Mouse (Mus musculus) kidney, postnatal 36 days (tissue): ENCODE data around the gene Rnf150.
A peak's percentile ranks its signal among the peaks of the same experiment; 100 is the strongest.
"Not testable (repeated sequence)": the region's sequence is repeated elsewhere in the genome, so short reads cannot be mapped to it uniquely, and the experiment has no call there.

ENCODE experiments used
- DNase-seq, 2 experiments: peaks; one replicate each; pipeline ENCODE4 v3.0.0; 2021 to 2022; ENCODE audit warnings: mixed read lengths in 2 of 2

Gene Rnf150

GRCm38 (mm10) chr8:83078701-83079533 lies 215.8 kb downstream of the Rnf150 start:
- DNase-seq: no peak

GRCm38 (mm10) chr8:83079534-83079844 lies 216.3 kb downstream of the Rnf150 start:
- no peak for DNase-seq

GRCm38 (mm10) chr8:83081266-83081665 lies 218.1 kb downstream of the Rnf150 start:
- DNase-seq: no peak

GRCm38 (mm10) chr8:83081806-83082205 lies 218.7 kb downstream of the Rnf150 start:
- DNase-seq: not testable (repeated sequence)

GRCm38 (mm10) chr8:83082251-83082650 lies 219.1 kb downstream of the Rnf150 start:
- no peak for DNase-seq

GRCm38 (mm10) chr8:83083452-83083851 lies 220.3 kb downstream of the Rnf150 start:
- DNase-seq: no peak

GRCm38 (mm10) chr8:83085581-83085980 lies 222.4 kb downstream of the Rnf150 start:
- DNase-seq: no peak

- peak in 1 of 2 experiments; percentile 8 for DNase-seq
Observed at GRCm38 (mm10) chr8:83086625-83087024, 223.5 kb downstream of the Rnf150 start.

- no peak for DNase-seq
Observed at GRCm38 (mm10) chr8:83087604-83088003, 224.4 kb downstream of the Rnf150 start.

- DNase-seq: no peak
Observed at GRCm38 (mm10) chr8:83088156-83088555, 225.0 kb downstream of the Rnf150 start.

- DNase-seq: peak; percentile 78 to 92
Observed at GRCm38 (mm10) chr8:83089336-83089986, 226.3 kb downstream of the Rnf150 start.

- DNase-seq: no peak
Observed at GRCm38 (mm10) chr8:83090446-83090845, 227.3 kb downstream of the Rnf150 start.

GRCm38 (mm10) chr8:83100041-83100440 lies 236.9 kb downstream of the Rnf150 start:
- peak; percentile 31 to 54 for DNase-seq

GRCm38 (mm10) chr8:83102957-83103510 lies 239.9 kb downstream of the Rnf150 start:
- no peak for DNase-seq

GRCm38 (mm10) chr8:83103968-83104367 lies 240.8 kb downstream of the Rnf150 start:
- no peak for DNase-seq

GRCm38 (mm10) chr8:83109756-83110155 lies 246.6 kb downstream of the Rnf150 start:
- DNase-seq: peak; percentile 16 to 30

- no peak for DNase-seq
Observed at GRCm38 (mm10) chr8:83110177-83110576, 247.0 kb downstream of the Rnf150 start.

GRCm38 (mm10) chr8:83135086-83135485 lies 271.9 kb downstream of the Rnf150 start:
- peak; percentile 50 to 51 for DNase-seq

- DNase-seq: no peak
Observed at GRCm38 (mm10) chr8:83140068-83140467, 276.9 kb downstream of the Rnf150 start.

- DNase-seq: no peak
Observed at GRCm38 (mm10) chr8:83140701-83141111, 277.6 kb downstream of the Rnf150 start.
